Mouse (Mus musculus) 3134 (cell line): ENCODE results near the gene Polr2b.
A peak's percentile ranks its signal among the peaks of the same experiment; 100 is the strongest.

Experiments used
- DNase-seq: peaks from one replicate; pipeline ENCODE4 v3.0.0-alpha.2; 2011; ENCODE audit warnings: low spot score; ENCODE audit not compliant: insufficient read length; ENCODE audit errors: extremely low read depth

Gene Polr2b

GRCm38 (mm10) chr5:77309924-77310772 is at the start of gene Polr2b, which contains the start of gene Noa1:
Gene Polr2b (plus strand): TSS chr5:77310147.
Gene Noa1 (minus strand): TSS chr5:77310084.
- DNase-seq: peak; percentile 96

- DNase-seq: no peak
These were observed 48.8 kb upstream of the Polr2b start for GRCm38 (mm10) chr5:77261137-77261536.

- no peak for DNase-seq
These were observed 47.8 kb upstream of the Polr2b start for GRCm38 (mm10) chr5:77262105-77262504.

- DNase-seq: peak; percentile 72
These were observed 44.8 kb upstream of the Polr2b start, which contains the start of gene Rest for GRCm38 (mm10) chr5:77265081-77265670. Gene Rest (plus strand): TSS chr5:77265491.

- peak; percentile 78 for DNase-seq
These were observed 44.3 kb upstream of the Polr2b start for GRCm38 (mm10) chr5:77265671-77266065.

GRCm38 (mm10) chr5:77266066-77266885 is 43.7 kb upstream of the Polr2b start:
- peak; percentile 73 for DNase-seq

- no peak for DNase-seq
These were observed 43.0 kb upstream of the Polr2b start for GRCm38 (mm10) chr5:77266886-77267401.

GRCm38 (mm10) chr5:77267441-77267840 is 42.5 kb upstream of the Polr2b start:
- DNase-seq: no peak

- no peak for DNase-seq
These were observed 41.9 kb upstream of the Polr2b start for GRCm38 (mm10) chr5:77267957-77268624.

- DNase-seq: no peak
These were observed 40.5 kb upstream of the Polr2b start for GRCm38 (mm10) chr5:77269399-77269798.

- no peak for DNase-seq
These were observed 36.8 kb upstream of the Polr2b start for GRCm38 (mm10) chr5:77273151-77273550.

GRCm38 (mm10) chr5:77275950-77276349 is 34.0 kb upstream of the Polr2b start:
- no peak for DNase-seq

GRCm38 (mm10) chr5:77277204-77277603 is 32.7 kb upstream of the Polr2b start:
- DNase-seq: no peak

GRCm38 (mm10) chr5:77281518-77282174 is 28.3 kb upstream of the Polr2b start:
- no peak for DNase-seq

GRCm38 (mm10) chr5:77282242-77282641 is 27.7 kb upstream of the Polr2b start:
- no peak for DNase-seq

GRCm38 (mm10) chr5:77285685-77286084 is 24.3 kb upstream of the Polr2b start:
- DNase-seq: no peak

- DNase-seq: no peak
These were observed 23.0 kb upstream of the Polr2b start for GRCm38 (mm10) chr5:77286904-77287303.

GRCm38 (mm10) chr5:77287901-77288300 is 22.0 kb upstream of the Polr2b start:
- no peak for DNase-seq

- no peak for DNase-seq
These were observed 20.3 kb upstream of the Polr2b start for GRCm38 (mm10) chr5:77289686-77290085.

GRCm38 (mm10) chr5:77290606-77291005 is 19.3 kb upstream of the Polr2b start:
- no peak for DNase-seq
